ENCODE assay signal across 11 mouse cellular contexts in genomic region chr7:67418122-67418521, GRCm38 (mm10).
"Had no signal": no experiment of that assay in that cellular context is flagged by ENCODE, and none has a peak within 500 bp of the region (broad histone marks: within the 10 kb centered on the region; RNA-seq: fewer than 3 reads in every experiment).

No protein-coding gene starts in this region.

- H3K4me1 ChIP-seq: liver, embryonic 15.5 days; midbrain, embryonic 10.5 days had no signal

- H3K27ac ChIP-seq: left cerebral cortex, adult 2 months; liver, embryonic 15.5 days; midbrain, embryonic 10.5 days; midbrain, embryonic 15.5 days; stomach, postnatal 0 days had no signal

- H3K27me3 ChIP-seq: liver, embryonic 15.5 days; midbrain, embryonic 15.5 days had no signal

- H3K4me3 ChIP-seq: left cerebral cortex, adult 2 months; liver, embryonic 15.5 days; midbrain, embryonic 10.5 days; midbrain, embryonic 15.5 days had no signal

- DNase-seq: kidney, adult 2 months; kidney, postnatal 25 days; lung, postnatal 14 days; right cerebral cortex, adult 18-20 months had no signal

- H3K36me3 ChIP-seq: liver, embryonic 15.5 days; midbrain, embryonic 10.5 days; midbrain, embryonic 15.5 days had no signal

- H3K4me2 ChIP-seq: liver, embryonic 11.5 days; liver, embryonic 15.5 days; midbrain, embryonic 15.5 days had no signal

- H3K9ac ChIP-seq: liver, embryonic 15.5 days; midbrain, embryonic 15.5 days had no signal

- ATAC-seq: intestine, embryonic 16.5 days; midbrain, embryonic 15.5 days had no signal

- H3K9me3 ChIP-seq: liver, embryonic 15.5 days; midbrain, embryonic 10.5 days; midbrain, embryonic 15.5 days had no signal
